24 mouse cellular contexts compared by ENCODE assay signal in the genomic region with DNA sequence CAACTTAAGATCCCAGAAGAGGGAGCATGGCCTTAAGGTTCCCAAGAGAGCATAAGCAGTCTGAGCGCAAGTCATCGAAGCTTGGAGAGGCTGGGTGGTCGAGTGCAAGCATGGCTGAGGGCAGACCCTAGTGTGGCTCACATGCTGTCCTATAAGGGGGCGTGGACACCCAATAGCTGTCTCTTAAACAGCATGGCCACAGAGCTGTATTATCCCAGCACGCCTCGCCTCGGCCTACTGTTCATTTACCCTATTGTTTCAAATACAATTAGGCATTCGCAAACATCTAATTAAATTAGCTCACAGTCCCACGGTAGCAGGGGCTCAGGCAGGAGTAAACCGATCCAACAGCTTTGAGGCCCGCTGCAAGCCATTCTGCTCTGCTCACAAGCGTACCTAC. TPM values are rescaled to one million over a fixed set of nuclear protein-coding genes. Genes with fewer than 3 reads are reported as not detected.
DNase-seq lines count a peak whose midpoint lies in the region; ATAC-seq lines count a peak whose summit lies in the region.
"Had no signal": no experiment of that assay in that cellular context is flagged by ENCODE, and none has a peak within 500 bp of the region (broad histone marks: within the 10 kb centered on the region; RNA-seq: fewer than 3 reads in every experiment).

No protein-coding gene starts in this region.

- H3K4me1 ChIP-seq in hindbrain, embryonic 11.5 days (replicated peaks; ENCODE audit: control insufficient read depth, insufficient read depth, low read length), result no peaks in the 10 kb centered on the region; the same call in 1 of the 2 replicates
- H3K4me1 ChIP-seq in hindbrain, embryonic 14.5 days (replicated peaks; ENCODE audit: control insufficient read depth, insufficient read depth, low read length), result peaks cover 16% of the 10 kb centered on the region
- peaks cover 19% of the 10 kb centered on the region for H3K4me1 ChIP-seq in midbrain, embryonic 15.5 days
- H3K4me1 ChIP-seq in midbrain, embryonic 10.5 days, result no peaks in the 10 kb centered on the region
- H3K4me1 ChIP-seq in forebrain, embryonic 15.5 days, result peaks cover 22% of the 10 kb centered on the region

- H3K9ac ChIP-seq in hindbrain, embryonic 11.5 days (ENCODE audit: low read depth, low read length), result no peak overlapping the region
- no peak overlapping the region for H3K9ac ChIP-seq in hindbrain, embryonic 14.5 days
- no peak overlapping the region for H3K9ac ChIP-seq in midbrain, embryonic 15.5 days
- no peak overlapping the region for H3K9ac ChIP-seq in forebrain, embryonic 15.5 days (replicated peaks)
- H3K9ac ChIP-seq: heart, embryonic 13.5 days; kidney, embryonic 15.5 days; liver, embryonic 13.5 days had no signal

- DNase-seq in hindbrain, embryonic 11.5 days (ENCODE audit: low spot score), result no peak
- DNase-seq in hindbrain, embryonic 14.5 days (ENCODE audit: low spot score), result no peak
- no peak for DNase-seq in midbrain, embryonic 10.5 days (ENCODE audit: low spot score)
- no peak for DNase-seq in spleen, postnatal 14 days (ENCODE audit: low spot score in 2 of 2)
- no peak for DNase-seq in cerebellum, postnatal 4 days (ENCODE audit: low spot score in 2 of 2)
- DNase-seq: cerebellum, adult 18-20 months; cerebellum, postnatal 14 days; embryo, embryonic 11 days; gastrocnemius, postnatal 36 days; heart, adult 2 months; heart, postnatal 14 days; kidney, adult 11 months; kidney, postnatal 36 days; liver, embryonic 13.5 days; lung, adult 2 months; lung, postnatal 14 days; right cerebral cortex, postnatal 25 days; spleen, adult 18-20 months; thymus, postnatal 14 days had no signal

- peak; percentile 30; the same call in 1 of the 2 replicates for ATAC-seq in hindbrain, embryonic 11.5 days (ENCODE audit: low FRiP score)
- no peak; the same call in 1 of the 2 replicates for ATAC-seq in hindbrain, embryonic 14.5 days (ENCODE audit: low FRiP score)
- peak; percentile 24; the same call in 1 of the 2 replicates for ATAC-seq in midbrain, embryonic 15.5 days (replicated peaks)
- ATAC-seq in forebrain, embryonic 15.5 days (replicated peaks), result peak; percentile 59; the same call in 1 of the 2 replicates
- ATAC-seq: Patski had no signal

- no peaks in the 10 kb centered on the region for H3K36me3 ChIP-seq in hindbrain, embryonic 11.5 days (ENCODE audit: control insufficient read depth, insufficient read depth, low read length)
- no peaks in the 10 kb centered on the region for H3K36me3 ChIP-seq in hindbrain, embryonic 14.5 days (replicated peaks; ENCODE audit: control insufficient read depth, insufficient read depth)
- H3K36me3 ChIP-seq in midbrain, embryonic 15.5 days (replicated peaks), result no peaks in the 10 kb centered on the region
- H3K36me3 ChIP-seq in midbrain, embryonic 10.5 days, result peaks cover 7% of the 10 kb centered on the region
- no peaks in the 10 kb centered on the region for H3K36me3 ChIP-seq in forebrain, embryonic 15.5 days

- H3K4me3 ChIP-seq in hindbrain, embryonic 11.5 days (ENCODE audit: low read depth, low read length), result no peak overlapping the region
- H3K4me3 ChIP-seq in hindbrain, embryonic 14.5 days (replicated peaks; ENCODE audit: low read length), result no peak overlapping the region
- H3K4me3 ChIP-seq in midbrain, embryonic 15.5 days, result no peak overlapping the region
- no peak overlapping the region for H3K4me3 ChIP-seq in midbrain, embryonic 10.5 days
- H3K4me3 ChIP-seq in forebrain, embryonic 15.5 days, result no peak overlapping the region
- H3K4me3 ChIP-seq: heart, adult 2 months; heart, embryonic 13.5 days; kidney, embryonic 15.5 days; liver, embryonic 13.5 days had no signal

- 73% methylated on average over 12 of the region's 12 CpGs for WGBS in hindbrain, embryonic 11.5 days
- 50% methylated on average over 12 of the region's 12 CpGs for WGBS in hindbrain, embryonic 14.5 days
- WGBS in midbrain, embryonic 15.5 days, result 57% methylated on average over 12 of the region's 12 CpGs
- 73% methylated on average over 12 of the region's 12 CpGs for WGBS in midbrain, embryonic 10.5 days
- WGBS in forebrain, embryonic 15.5 days, result 14% methylated on average over 12 of the region's 12 CpGs

- H3K4me2 ChIP-seq in hindbrain, embryonic 11.5 days (replicated peaks; ENCODE audit: low read depth, low read length), result no peak overlapping the region
- H3K4me2 ChIP-seq in hindbrain, embryonic 14.5 days (replicated peaks), result no peak overlapping the region
- H3K4me2 ChIP-seq in midbrain, embryonic 15.5 days, result no peak overlapping the region
- no peak overlapping the region for H3K4me2 ChIP-seq in forebrain, embryonic 15.5 days (replicated peaks)
- H3K4me2 ChIP-seq: heart, embryonic 13.5 days; kidney, embryonic 15.5 days; liver, embryonic 13.5 days had no signal

- no peak overlapping the region for H3K27ac ChIP-seq in hindbrain, embryonic 11.5 days (ENCODE audit: low read depth, low read length)
- no peak overlapping the region for H3K27ac ChIP-seq in hindbrain, embryonic 14.5 days
- no peak overlapping the region for H3K27ac ChIP-seq in midbrain, embryonic 15.5 days
- H3K27ac ChIP-seq in midbrain, embryonic 10.5 days (replicated peaks), result no peak overlapping the region
- no peak overlapping the region for H3K27ac ChIP-seq in forebrain, embryonic 15.5 days (replicated peaks)
- H3K27ac ChIP-seq: heart, adult 2 months; heart, embryonic 13.5 days; kidney, embryonic 15.5 days; liver, embryonic 13.5 days had no signal

- no peaks in the 10 kb centered on the region for H3K27me3 ChIP-seq in hindbrain, embryonic 11.5 days (ENCODE audit: control insufficient read depth, insufficient read depth, low read length)
- H3K27me3 ChIP-seq in hindbrain, embryonic 14.5 days (ENCODE audit: control insufficient read depth, insufficient read depth, low read length), result no peaks in the 10 kb centered on the region
- no peaks in the 10 kb centered on the region for H3K27me3 ChIP-seq in midbrain, embryonic 15.5 days (replicated peaks)
- no peaks in the 10 kb centered on the region for H3K27me3 ChIP-seq in midbrain, embryonic 10.5 days (ENCODE audit: low read depth, poor library complexity, severe bottlenecking)
- H3K27me3 ChIP-seq in forebrain, embryonic 15.5 days, result no peaks in the 10 kb centered on the region
- H3K27me3 ChIP-seq: heart, embryonic 13.5 days; kidney, embryonic 15.5 days; liver, embryonic 13.5 days; Patski had no signal

- no peaks in the 10 kb centered on the region for H3K9me3 ChIP-seq in hindbrain, embryonic 11.5 days (ENCODE audit: control insufficient read depth, low read length)
- no peaks in the 10 kb centered on the region for H3K9me3 ChIP-seq in hindbrain, embryonic 14.5 days (ENCODE audit: control insufficient read depth, low read length)
- H3K9me3 ChIP-seq in midbrain, embryonic 15.5 days, result no peaks in the 10 kb centered on the region
- H3K9me3 ChIP-seq in midbrain, embryonic 10.5 days (replicated peaks), result no peaks in the 10 kb centered on the region
- no peaks in the 10 kb centered on the region for H3K9me3 ChIP-seq in forebrain, embryonic 15.5 days
- H3K9me3 ChIP-seq: heart, embryonic 13.5 days; kidney, embryonic 15.5 days; liver, embryonic 13.5 days had no signal

RNA-seq across cellular contexts. Expression of a gene that starts 49.0 kb away (rescaled TPM):
- polyA plus RNA-seq in hindbrain, embryonic 11.5 days (2014; fragmentation: Nextera tagmentation; extraction: Ambion mirVana), result 5.9 and 6.3 TPM in 2 replicates
- polyA plus RNA-seq in hindbrain, embryonic 14.5 days (2014; fragmentation: Nextera tagmentation; extraction: Ambion mirVana), result 3.0 and 3.8 TPM in 2 replicates
- polyA plus RNA-seq in midbrain, embryonic 15.5 days (2015; fragmentation: Nextera tagmentation; extraction: Ambion mirVana), result 2.1 TPM in 2 replicates
- polyA plus RNA-seq in midbrain, embryonic 10.5 days (2016; fragmentation: Nextera tagmentation; extraction: Ambion mirVana), result 8.7 and 9.1 TPM in 2 replicates
- 3.1 and 3.5 TPM in 2 replicates for polyA plus RNA-seq in forebrain, embryonic 15.5 days (2015; fragmentation: Nextera tagmentation; extraction: Ambion mirVana)
